Mouse (Mus musculus) myocyte (in vitro differentiated cells): ENCODE data around the gene Htr2b. TPM values are rescaled to one million over a fixed set of nuclear protein-coding genes. Genes with fewer than 3 reads are reported as not detected.

Experiments used
- H3K27me3 ChIP-seq: one replicate; pipeline ENCODE4 v1.6.1; 2011; ENCODE audit not compliant: control insufficient read depth, insufficient read depth, insufficient read length
- H3K36me3 ChIP-seq: one replicate; pipeline ENCODE4 v1.6.1; 2011; ENCODE audit not compliant: control insufficient read depth, insufficient read depth
- H3K4me2 ChIP-seq: one replicate; pipeline ENCODE4 v1.6.1; 2011; ENCODE audit warnings: low read depth, control low read depth
- H3K4me3 ChIP-seq: one replicate; pipeline ENCODE4 v1.5.1; 2011; ENCODE audit warnings: mild to moderate bottlenecking, control low read depth, moderate library complexity
- H3K79me2 ChIP-seq: one replicate; pipeline ENCODE4 v1.6.1; 2011; ENCODE audit not compliant: control insufficient read depth, insufficient read depth
- H3ac ChIP-seq: one replicate; pipeline ENCODE4 v1.6.1; 2011; ENCODE audit not compliant: control insufficient read depth, insufficient read length
- CEBPB ChIP-seq: IDR thresholded peaks from 2 replicates; pipeline ENCODE4 v1.6.1; 2011; ENCODE audit warnings: mild to moderate bottlenecking, moderate library complexity; ENCODE audit not compliant: poor library complexity, insufficient read depth, severe bottlenecking
- E2F4 ChIP-seq: IDR thresholded peaks from one replicate; pipeline ENCODE4 v1.6.1; 2011; ENCODE audit warnings: mild to moderate bottlenecking, control low read depth, moderate library complexity; ENCODE audit not compliant: insufficient read depth
- MAX ChIP-seq: IDR thresholded peaks from one replicate; pipeline ENCODE4 v1.6.1; 2011; ENCODE audit warnings: low read depth, mild to moderate bottlenecking, control low read depth
- MYOD1 ChIP-seq, 3 experiments: IDR thresholded peaks; one replicate each; pipeline ENCODE4 v1.6.1; 2011; ENCODE audit warnings: control low read depth in 2 of 3, low read depth in 2 of 3, mild to moderate bottlenecking in 2 of 3, moderate library complexity in 1 of 3; ENCODE audit not compliant: insufficient read length in 2 of 3, control insufficient read depth in 1 of 3
- MYOG ChIP-seq, 3 experiments: IDR thresholded peaks; one replicate each; pipeline ENCODE4 v1.6.1; 2011; ENCODE audit warnings: control low read depth in 2 of 3, low read depth in 2 of 3, mild to moderate bottlenecking in 2 of 3; ENCODE audit not compliant: insufficient read length in 2 of 3, control insufficient read depth in 1 of 3, insufficient read depth in 1 of 3
- POLR2A ChIP-seq: IDR thresholded peaks from one replicate; pipeline ENCODE4 v1.6.1; 2011; ENCODE audit warnings: low read depth, mild to moderate bottlenecking, control low read depth, moderate library complexity; ENCODE audit not compliant: insufficient read length
- POLR2AphosphoS2 ChIP-seq: IDR thresholded peaks from one replicate; pipeline ENCODE4 v1.6.1; 2011; ENCODE audit warnings: low read depth, control low read depth; ENCODE audit not compliant: insufficient read length
- REST ChIP-seq: IDR thresholded peaks from one replicate; pipeline ENCODE4 v1.6.1; 2011; ENCODE audit warnings: mild to moderate bottlenecking, control low read depth, moderate library complexity; ENCODE audit not compliant: insufficient read depth, insufficient read length
- SRF ChIP-seq: IDR thresholded peaks from one replicate; pipeline ENCODE4 v1.6.1; 2011; ENCODE audit warnings: low read depth; ENCODE audit not compliant: control insufficient read depth, insufficient read length
- TCF12 ChIP-seq: IDR thresholded peaks from one replicate; pipeline ENCODE4 v1.6.1; 2011; ENCODE audit warnings: mild to moderate bottlenecking, control low read depth; ENCODE audit not compliant: poor library complexity, insufficient read depth, severe bottlenecking
- TCF3 ChIP-seq: IDR thresholded peaks from one replicate; pipeline ENCODE4 v1.6.1; 2011; ENCODE audit warnings: low read depth, control low read depth; ENCODE audit not compliant: insufficient read length
- USF1 ChIP-seq: IDR thresholded peaks from one replicate; pipeline ENCODE4 v1.6.1; 2011; ENCODE audit warnings: low read depth, mild to moderate bottlenecking, control low read depth, moderate library complexity
- polyA plus RNA-seq: library from polyadenylated mRNA; unstranded; fragments of >200 nt; fragmentation: generic; extraction: Trizol; gene quantifications from one replicate; pipeline ENCODE4 v1.2.1, GENCODE M21; 2012; ENCODE audit warnings: missing spikeins

The Htr2b gene
- polyA plus RNA-seq, 1 experiment = 2.3 TPM

- H3K4me3 ChIP-seq = no peak overlapping the region
- H3K27me3 ChIP-seq = no peaks in the 10 kb centered on the region
- no peaks in the 10 kb centered on the region for H3K79me2 ChIP-seq
- no peak overlapping the region for H3ac ChIP-seq
- TF ChIP-seq CEBPB (no peak), MAX (no peak), E2F4 (no peak), MYOG (IDR thresholded peaks at IDR 0.05; ENCODE audit: control insufficient read depth in 1 of 3, insufficient read depth in 1 of 3, insufficient read length in 2 of 3, low read depth in 2 of 3) (no peak), POLR2A (no peak), MYOD1 (IDR thresholded peaks at IDR 0.05; ENCODE audit: control insufficient read depth in 1 of 3, insufficient read length in 2 of 3, low read depth in 2 of 3) (no peak), USF1 (no peak), POLR2AphosphoS2 (no peak), REST (no peak), SRF (no peak), TCF12 (no peak), TCF3 (no peak)
- peaks cover 59% of the 10 kb centered on the region for H3K36me3 ChIP-seq
- no peak overlapping the region for H3K4me2 ChIP-seq
These were observed 7.8 kb upstream of the Htr2b start for GRCm38 (mm10) chr1:86119549-86119948.

GRCm38 (mm10) chr1:86114141-86114540 is 2.4 kb upstream of the Htr2b start:
- no peak overlapping the region for H3K4me2 ChIP-seq
- no peak overlapping the region for H3ac ChIP-seq
- no peak overlapping the region for H3K4me3 ChIP-seq
- peaks cover 36% of the 10 kb centered on the region for H3K36me3 ChIP-seq
- H3K27me3 ChIP-seq = no peaks in the 10 kb centered on the region
- TF ChIP-seq SRF = no peak
- TF ChIP-seq REST = no peak
- no peak for TF ChIP-seq CEBPB
- no peak for TF ChIP-seq MYOD1 (IDR thresholded peaks at IDR 0.05; ENCODE audit: control insufficient read depth in 1 of 3, insufficient read length in 2 of 3, low read depth in 2 of 3)
- no peak for TF ChIP-seq E2F4
- TF ChIP-seq POLR2AphosphoS2 = no peak
- no peak for TF ChIP-seq TCF3
- no peak for TF ChIP-seq POLR2A
- TF ChIP-seq USF1 = no peak
- no peak for TF ChIP-seq TCF12
- TF ChIP-seq MAX = no peak
- no peak for TF ChIP-seq MYOG (IDR thresholded peaks at IDR 0.05; ENCODE audit: control insufficient read depth in 1 of 3, insufficient read depth in 1 of 3, insufficient read length in 2 of 3, low read depth in 2 of 3)
- peaks cover 21% of the 10 kb centered on the region for H3K79me2 ChIP-seq

- H3K36me3 ChIP-seq = peaks cover 21% of the 10 kb centered on the region
- TF ChIP-seq POLR2A (no peak), MYOD1 (IDR thresholded peaks at IDR 0.05; ENCODE audit: control insufficient read depth in 1 of 3, insufficient read length in 2 of 3, low read depth in 2 of 3) (peak; percentile 45 to 90 (median 87)), MYOG (IDR thresholded peaks at IDR 0.05; ENCODE audit: control insufficient read depth in 1 of 3, insufficient read depth in 1 of 3, insufficient read length in 2 of 3, low read depth in 2 of 3) (peak; percentile 32 to 86 (median 56)), E2F4 (no peak), POLR2AphosphoS2 (no peak), SRF (no peak), CEBPB (no peak), TCF3 (peak; percentile 45), TCF12 (peak; percentile 72), REST (no peak), MAX (no peak), USF1 (no peak)
- H3ac ChIP-seq = no peak overlapping the region
- no peak overlapping the region for H3K4me3 ChIP-seq
- no peak overlapping the region for H3K4me2 ChIP-seq
- H3K79me2 ChIP-seq = peaks cover 14% of the 10 kb centered on the region
- H3K27me3 ChIP-seq = no peaks in the 10 kb centered on the region
These were observed 6.7 kb downstream of the Htr2b start for GRCm38 (mm10) chr1:86105054-86105453.

- no peaks in the 10 kb centered on the region for H3K27me3 ChIP-seq
- H3K79me2 ChIP-seq = peaks cover 7% of the 10 kb centered on the region
- no peak overlapping the region for H3ac ChIP-seq
- H3K4me3 ChIP-seq = no peak overlapping the region
- H3K36me3 ChIP-seq = peaks cover 60% of the 10 kb centered on the region
- no peak for TF ChIP-seq TCF3
- TF ChIP-seq REST = no peak
- no peak for TF ChIP-seq POLR2AphosphoS2
- TF ChIP-seq CEBPB = no peak
- TF ChIP-seq MYOG (IDR thresholded peaks at IDR 0.05; ENCODE audit: control insufficient read depth in 1 of 3, insufficient read depth in 1 of 3, insufficient read length in 2 of 3, low read depth in 2 of 3) = no peak
- TF ChIP-seq SRF = no peak
- no peak for TF ChIP-seq MYOD1 (IDR thresholded peaks at IDR 0.05; ENCODE audit: control insufficient read depth in 1 of 3, insufficient read length in 2 of 3, low read depth in 2 of 3)
- no peak for TF ChIP-seq E2F4
- TF ChIP-seq MAX = no peak
- TF ChIP-seq POLR2A = no peak
- TF ChIP-seq USF1 = no peak
- no peak for TF ChIP-seq TCF12
- H3K4me2 ChIP-seq = no peak overlapping the region
These were observed 17.4 kb downstream of the Htr2b start for GRCm38 (mm10) chr1:86094413-86094812.

GRCm38 (mm10) chr1:86076565-86076964 is 35.2 kb downstream of the Htr2b start:
- no peak overlapping the region for H3K4me2 ChIP-seq
- no peaks in the 10 kb centered on the region for H3K27me3 ChIP-seq
- H3K36me3 ChIP-seq = peaks cover 73% of the 10 kb centered on the region
- TF ChIP-seq USF1 = no peak
- no peak for TF ChIP-seq E2F4
- TF ChIP-seq POLR2A = no peak
- TF ChIP-seq SRF = no peak
- no peak for TF ChIP-seq POLR2AphosphoS2
- TF ChIP-seq TCF12 = no peak
- TF ChIP-seq MYOD1 (IDR thresholded peaks at IDR 0.05; ENCODE audit: control insufficient read depth in 1 of 3, insufficient read length in 2 of 3, low read depth in 2 of 3) = no peak
- TF ChIP-seq TCF3 = no peak
- no peak for TF ChIP-seq MAX
- TF ChIP-seq REST = no peak
- TF ChIP-seq CEBPB = no peak
- no peak for TF ChIP-seq MYOG (IDR thresholded peaks at IDR 0.05; ENCODE audit: control insufficient read depth in 1 of 3, insufficient read depth in 1 of 3, insufficient read length in 2 of 3, low read depth in 2 of 3)
- no peaks in the 10 kb centered on the region for H3K79me2 ChIP-seq
- no peak overlapping the region for H3K4me3 ChIP-seq
- no peak overlapping the region for H3ac ChIP-seq
